Mouse (Mus musculus) forebrain, embryonic 16.5 days (tissue): ENCODE results near the gene Acot2. TPM values are rescaled to one million over a fixed set of nuclear protein-coding genes. Genes with fewer than 3 reads are reported as not detected.

Source experiments
- polyA plus RNA-seq: library from polyadenylated mRNA; unstranded; fragments of >200 nt; fragmentation: Nextera tagmentation; extraction: Ambion mirVana; gene quantifications from 2 replicates; pipeline ENCODE4 v1.2.1, GENCODE M21; 2015

Gene Acot2
- polyA plus RNA-seq, 1 experiment from 2014 or later = 9.4 TPM

Other genes starting within 250 kb of the Acot2 start
- gene Papln, start 224.2 kb upstream of the Acot2 start, polyA plus RNA-seq = 0.16 and 0.30 TPM in 2 replicates
- 16.3 and 19.2 TPM in 2 replicates for gene Numb, start 65.9 kb upstream of the Acot2 start, polyA plus RNA-seq
- 9.3 and 9.7 TPM in 2 replicates for gene Riox1, start 37.3 kb upstream of the Acot2 start, polyA plus RNA-seq
- gene Heatr4, start 3.0 kb upstream of the Acot2 start, polyA plus RNA-seq = not detected in 2 replicates
- gene Acot1, start 21.6 kb downstream of the Acot2 start, polyA plus RNA-seq = 72.1 and 101 TPM in 2 replicates
- 0.21 and 0.35 TPM in 2 replicates for gene Acot4, start 50.5 kb downstream of the Acot2 start, polyA plus RNA-seq
- gene Gm49366, start 51.1 kb downstream of the Acot2 start, polyA plus RNA-seq = not detected in 2 replicates
- 0.87 and 1.1 TPM in 2 replicates for gene Acot3, start 64.3 kb downstream of the Acot2 start, polyA plus RNA-seq
- 0.16 TPM in 1 of 2 replicates, not detected in the other for gene Acot5, start 81.5 kb downstream of the Acot2 start, polyA plus RNA-seq
- 1.4 and 1.6 TPM in 2 replicates for gene Acot6, start 112.8 kb downstream of the Acot2 start, polyA plus RNA-seq
- 10.4 and 12.8 TPM in 2 replicates for gene Dnal1, start 126.5 kb downstream of the Acot2 start, polyA plus RNA-seq
- gene Pnma1, start 160.6 kb downstream of the Acot2 start, polyA plus RNA-seq = 5.3 and 7.2 TPM in 2 replicates
- 3.8 and 4.4 TPM in 2 replicates for gene Elmsan1, start 231.0 kb downstream of the Acot2 start, polyA plus RNA-seq